Mouse (Mus musculus) kidney, adult 2 months (tissue): ENCODE measurements around the gene Nup54. TPM values are rescaled to one million over a fixed set of nuclear protein-coding genes. Genes with fewer than 3 reads are reported as not detected.

Experiments used
- DNase-seq: peaks from one replicate; pipeline ENCODE4 v3.0.0; 2021
- H3K27ac ChIP-seq: fragments of 200-500 bp; 2 replicates; pipeline ENCODE4 v1.5.1; 2012; ENCODE audit warnings: low read depth, low read length, control low read depth, inconsistent platforms; ENCODE audit not compliant: insufficient read depth
- H3K27me3 ChIP-seq: fragments of 200-500 bp; replicated peaks from 2 replicates; pipeline ENCODE4 v1.6.1; 2012; ENCODE audit warnings: mild to moderate bottlenecking, moderate library complexity, low read length, inconsistent platforms; ENCODE audit not compliant: control insufficient read depth, insufficient read depth
- H3K36me3 ChIP-seq: fragments of 200-500 bp; 2 replicates; pipeline ENCODE4 v1.6.1; 2012; ENCODE audit warnings: mild to moderate bottlenecking, moderate library complexity, low read length, inconsistent platforms; ENCODE audit not compliant: control insufficient read depth, insufficient read depth
- H3K4me1 ChIP-seq: fragments of 200-500 bp; 2 replicates; pipeline ENCODE4 v1.6.1; 2011; ENCODE audit warnings: low read length; ENCODE audit not compliant: control insufficient read depth, insufficient read depth
- H3K4me3 ChIP-seq: fragments of 200-500 bp; 2 replicates; pipeline ENCODE4 v1.5.1; 2011; ENCODE audit warnings: mild to moderate bottlenecking, low read depth, low read length, control low read depth; ENCODE audit not compliant: insufficient read depth
- CTCF ChIP-seq: fragments of 200-500 bp; conservative IDR thresholded peaks from 2 replicates; pipeline ENCODE4 v1.5.1; 2011; ENCODE audit warnings: low read depth, mild to moderate bottlenecking, control low read depth, low read length, moderate library complexity, mixed read lengths; ENCODE audit not compliant: insufficient read depth, insufficient read length
- POLR2A ChIP-seq: fragments of 200-500 bp; IDR thresholded peaks from one replicate; pipeline ENCODE4 v1.6.1; 2011; ENCODE audit warnings: low read depth, low read length, control low read depth
- WGBS: fragments of 180-500 bp; shearing (Covaris S2); methylation state at CpG from one replicate; pipeline ENCODE4 v1.1.7; 2018; 5-methylcytosine and 5-hydroxymethylcytosine counted together
- polyA plus RNA-seq: library from polyadenylated mRNA; depleted of rRNA; stranded (reverse); fragments of >200 nt; gene quantifications from 2 replicates; pipeline ENCODE4 v1.2.3, GENCODE M21; 2012

Gene Nup54
- polyA plus RNA-seq, 1 experiment, result 14.8 TPM

GRCm38 (mm10) chr5:92389977-92390376 lies 45.0 kb downstream of the Nup54 start:
- H3K27me3 ChIP-seq, result 0 out of 2 replicates have a peak, but pooled peaks cover 1% of the 10 kb centered on the region
- H3K27ac ChIP-seq, result no peak overlapping the region
- no peak overlapping the region for H3K4me3 ChIP-seq
- TF ChIP-seq CTCF (no peak), POLR2A (no peak)
- DNase-seq, result no peak
- H3K4me1 ChIP-seq, result no peaks in the 10 kb centered on the region
- H3K36me3 ChIP-seq, result no peaks in the 10 kb centered on the region
- WGBS, result 85% methylated on average over 2 of the region's 2 CpGs

GRCm38 (mm10) chr5:92387433-92387832 lies 47.6 kb downstream of the Nup54 start:
- Histone ChIP-seq H3K36me3 (no peaks in the 10 kb centered on the region), H3K4me3 (no peak overlapping the region), H3K27ac (peak overlapping the region; percentile 69; the same call in 1 of the 2 replicates), H3K27me3 (0 out of 2 replicates have a peak, but pooled peaks cover 1% of the 10 kb centered on the region), H3K4me1 (no peaks in the 10 kb centered on the region)
- DNase-seq, result peak; percentile 77
- WGBS, result 50% methylated on average over 11 of the region's 11 CpGs
- TF ChIP-seq CTCF (no peak), POLR2A (no peak)

GRCm38 (mm10) chr5:92386643-92387042 lies 48.4 kb downstream of the Nup54 start:
- no peak for TF ChIP-seq POLR2A
- TF ChIP-seq CTCF, result 0 out of 2 replicates have a peak, but pooled peaks have one; percentile 23
- Histone ChIP-seq H3K27ac (peak overlapping the region; percentile 36), H3K4me1 (no peaks in the 10 kb centered on the region), H3K4me3 (no peak overlapping the region), H3K36me3 (no peaks in the 10 kb centered on the region), H3K27me3 (no peaks in the 10 kb centered on the region)
- WGBS, result 17% methylated on average over 6 of the region's 6 CpGs
- DNase-seq, result peak; percentile 77

- TF ChIP-seq POLR2A (no peak), CTCF (no peak)
- H3K27ac ChIP-seq, result peak overlapping the region; percentile 36
- H3K4me3 ChIP-seq, result no peak overlapping the region
- H3K27me3 ChIP-seq, result no peaks in the 10 kb centered on the region
- WGBS, result 74% methylated on average over 5 of the region's 5 CpGs
- H3K4me1 ChIP-seq, result no peaks in the 10 kb centered on the region
- DNase-seq, result no peak
- no peaks in the 10 kb centered on the region for H3K36me3 ChIP-seq
Measured at GRCm38 (mm10) chr5:92386102-92386501, 48.9 kb downstream of the Nup54 start.

GRCm38 (mm10) chr5:92384855-92385254 lies 50.2 kb downstream of the Nup54 start:
- DNase-seq, result no peak
- 59% methylated on average over 7 of the region's 7 CpGs for WGBS
- H3K36me3 ChIP-seq, result no peaks in the 10 kb centered on the region
- TF ChIP-seq POLR2A (no peak), CTCF (peak; percentile 72)
- no peaks in the 10 kb centered on the region for H3K27me3 ChIP-seq
- H3K27ac ChIP-seq, result no peak overlapping the region
- no peak overlapping the region for H3K4me3 ChIP-seq
- no peaks in the 10 kb centered on the region for H3K4me1 ChIP-seq

GRCm38 (mm10) chr5:92383747-92384146 lies 51.3 kb downstream of the Nup54 start:
- 32% methylated on average over 7 of the region's 7 CpGs for WGBS

GRCm38 (mm10) chr5:92382349-92382679 lies 52.7 kb downstream of the Nup54 start:
- no peak for DNase-seq
- TF ChIP-seq POLR2A (no peak), CTCF (no peak)
- Histone ChIP-seq H3K27me3 (no peaks in the 10 kb centered on the region), H3K27ac (no peak overlapping the region), H3K4me3 (no peak overlapping the region), H3K4me1 (no peaks in the 10 kb centered on the region), H3K36me3 (no peaks in the 10 kb centered on the region)
- 63% methylated on average over 9 of the region's 9 CpGs for WGBS

More at GRCm38 (mm10) chr5:92383747-92384146, 51.3 kb downstream of the Nup54 start:
- TF ChIP-seq CTCF, result no peak
- no peak for TF ChIP-seq POLR2A
- H3K4me1 ChIP-seq, result no peaks in the 10 kb centered on the region
- DNase-seq, result no peak
- no peaks in the 10 kb centered on the region for H3K27me3 ChIP-seq
- H3K4me3 ChIP-seq, result no peak overlapping the region
- no peak overlapping the region for H3K27ac ChIP-seq
- H3K36me3 ChIP-seq, result no peaks in the 10 kb centered on the region

GRCm38 (mm10) chr5:92381550-92382348 lies 53.3 kb downstream of the Nup54 start:
- H3K4me1 ChIP-seq, result no peaks in the 10 kb centered on the region
- 39% methylated on average over 12 of the region's 12 CpGs for WGBS
- H3K36me3 ChIP-seq, result no peaks in the 10 kb centered on the region
- peak; percentile 87 for DNase-seq
- no peaks in the 10 kb centered on the region for H3K27me3 ChIP-seq
- TF ChIP-seq POLR2A (no peak), CTCF (peak; percentile 70)
- H3K4me3 ChIP-seq, result no peak overlapping the region
- H3K27ac ChIP-seq, result no peak overlapping the region
